Mouse (Mus musculus) intestine, embryonic 16.5 days (tissue): ENCODE measurements at regions not wholly inside any gene's neighbourhood (a gene's known extent, or its start where the extent isn't known, plus 50 kb on each side); places are given as distances from the start of the nearest gene placed in this dataset.

Source experiments
- ATAC-seq: fragments of 200-750 bp; cut with Nextera tagmentation; 2 replicates; pipeline ENCODE4 v1.8.0; 2017; ENCODE audit warnings: moderate TSS enrichment, moderate library complexity
- H3K27ac ChIP-seq: fragments of 300-500 bp; sonication (generic); 2 replicates; pipeline ENCODE4 v1.5.1; 2014; ENCODE audit warnings: mild to moderate bottlenecking, low read length
- H3K27me3 ChIP-seq: fragments of 300-500 bp; sonication (generic); replicated peaks from 2 replicates; pipeline ENCODE4 v1.6.1; 2014; ENCODE audit warnings: low read length, control low read depth, mixed read lengths; ENCODE audit not compliant: control insufficient read depth, insufficient read depth
- H3K36me3 ChIP-seq: fragments of 300-500 bp; sonication (generic); 2 replicates; pipeline ENCODE4 v1.6.1; 2014; ENCODE audit warnings: low read length, control low read depth; ENCODE audit not compliant: control insufficient read depth, insufficient read depth
- H3K4me1 ChIP-seq: fragments of 300-500 bp; sonication (generic); 2 replicates; pipeline ENCODE4 v1.6.1; 2014; ENCODE audit warnings: low read length, control low read depth, mixed read lengths; ENCODE audit not compliant: control insufficient read depth, insufficient read depth
- H3K4me2 ChIP-seq: fragments of 300-500 bp; sonication (generic); 2 replicates; pipeline ENCODE4 v1.6.1; 2014; ENCODE audit warnings: low read depth, low read length, control low read depth
- H3K4me3 ChIP-seq: fragments of 300-500 bp; sonication (generic); 2 replicates; pipeline ENCODE4 v1.5.1; 2014; ENCODE audit warnings: mild to moderate bottlenecking, low read length
- H3K9ac ChIP-seq: fragments of 300-500 bp; sonication (generic); 2 replicates; pipeline ENCODE4 v1.6.1; 2014; ENCODE audit warnings: low read depth, low read length
- H3K9me3 ChIP-seq: fragments of 300-500 bp; sonication (generic); 2 replicates; pipeline ENCODE4 v1.6.1; 2016; ENCODE audit warnings: low read length, control low read depth; ENCODE audit not compliant: control insufficient read depth
- WGBS: fragments of 180-500 bp; shearing (Covaris S2); extraction: QIAGEN DNeasy Blood & Tissue Kit; methylation state at CpG from one replicate; pipeline ENCODE4 v1.1.7; 2014; 5-methylcytosine and 5-hydroxymethylcytosine counted together

- Histone ChIP-seq H3K27ac (no peak overlapping the region), H3K27me3 (no peaks in the 10 kb centered on the region), H3K9ac (no peak overlapping the region), H3K9me3 (no peaks in the 10 kb centered on the region), H3K4me3 (no peak overlapping the region), H3K4me2 (no peak overlapping the region), H3K4me1 (no peaks in the 10 kb centered on the region), H3K36me3 (no peaks in the 10 kb centered on the region)
- no peak for ATAC-seq
- WGBS: 81% methylated on average over 8 of the region's 8 CpGs
These were observed 138.1 kb upstream of the Stmnd1 start for GRCm38 (mm10) chr13:46135411-46135810.

- ATAC-seq: no peak
- Histone ChIP-seq H3K36me3 (no peaks in the 10 kb centered on the region), H3K4me3 (no peak overlapping the region), H3K4me2 (no peak overlapping the region), H3K9me3 (no peaks in the 10 kb centered on the region), H3K27ac (no peak overlapping the region), H3K27me3 (no peaks in the 10 kb centered on the region), H3K4me1 (no peaks in the 10 kb centered on the region), H3K9ac (no peak overlapping the region)
- 88% methylated on average over 9 of the region's 9 CpGs for WGBS
These were observed 144.2 kb upstream of the Stmnd1 start for GRCm38 (mm10) chr13:46129236-46129855.

DNA sequence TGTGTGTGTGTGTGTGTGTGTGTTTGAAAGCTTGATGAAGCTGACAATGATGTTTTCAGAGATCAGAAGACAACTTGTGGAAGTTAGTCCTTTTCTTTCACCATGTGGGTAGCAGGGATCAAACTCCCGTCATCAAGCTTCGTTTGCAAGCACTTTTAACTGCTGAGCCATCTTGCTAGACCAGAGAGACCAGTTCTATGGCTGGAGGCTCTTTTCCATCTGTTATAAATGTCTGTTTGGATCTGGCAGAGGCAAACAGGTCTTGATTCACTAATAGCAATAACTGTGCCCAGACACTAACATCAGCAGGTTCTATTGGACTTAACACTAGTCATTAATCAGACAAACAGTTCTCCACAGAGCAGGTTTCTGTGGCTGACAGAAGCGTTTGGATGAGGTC, 150.1 kb upstream of the Stmnd1 start:
- H3K9ac ChIP-seq: no peak overlapping the region
- H3K36me3 ChIP-seq: no peaks in the 10 kb centered on the region
- H3K27me3 ChIP-seq: no peaks in the 10 kb centered on the region
- no peak overlapping the region for H3K27ac ChIP-seq
- H3K4me1 ChIP-seq: no peaks in the 10 kb centered on the region
- H3K4me3 ChIP-seq: no peak overlapping the region
- no peaks in the 10 kb centered on the region for H3K9me3 ChIP-seq
- no peak for ATAC-seq
- H3K4me2 ChIP-seq: no peak overlapping the region
- 47% methylated on average over 3 of the region's 3 CpGs for WGBS

DNA sequence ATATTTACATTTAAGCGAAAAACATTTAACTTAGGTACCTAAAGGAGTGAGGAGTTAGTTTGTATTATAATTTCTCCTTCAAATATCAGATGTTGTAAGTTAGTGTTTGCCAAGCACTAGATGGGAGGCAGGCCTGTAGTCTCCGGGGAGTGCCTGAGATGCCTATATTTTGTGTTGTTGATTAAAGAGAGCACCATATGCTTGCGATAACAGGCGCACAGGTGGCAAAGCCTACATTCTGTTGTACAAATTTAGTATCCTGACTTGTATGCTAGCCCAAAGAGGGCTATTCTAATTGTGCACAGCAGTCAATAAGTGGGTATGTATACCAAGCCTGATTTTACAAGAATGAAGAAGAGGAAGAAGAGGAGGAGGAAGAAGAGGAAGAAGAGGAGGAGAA, 151.8 kb upstream of the Atxn1 start:
- H3K4me2 ChIP-seq: no peak overlapping the region
- no peaks in the 10 kb centered on the region for H3K36me3 ChIP-seq
- no peak overlapping the region for H3K4me3 ChIP-seq
- no peak overlapping the region for H3K27ac ChIP-seq
- no peaks in the 10 kb centered on the region for H3K9me3 ChIP-seq
- H3K27me3 ChIP-seq: no peaks in the 10 kb centered on the region
- WGBS: 83% methylated on average over 4 of the region's 4 CpGs
- H3K9ac ChIP-seq: no peak overlapping the region
- H3K4me1 ChIP-seq: no peaks in the 10 kb centered on the region
- ATAC-seq: no peak

- no peak for ATAC-seq
- H3K4me3 ChIP-seq: no peak overlapping the region
- H3K9ac ChIP-seq: no peak overlapping the region
- no peaks in the 10 kb centered on the region for H3K36me3 ChIP-seq
- H3K27me3 ChIP-seq: no peaks in the 10 kb centered on the region
- no peaks in the 10 kb centered on the region for H3K4me1 ChIP-seq
- no peak overlapping the region for H3K27ac ChIP-seq
- H3K9me3 ChIP-seq: no peaks in the 10 kb centered on the region
- H3K4me2 ChIP-seq: no peak overlapping the region
- WGBS: 61% methylated on average over 6 of the region's 6 CpGs
These were observed 140.2 kb upstream of the Atxn1 start for GRCm38 (mm10) chr13:46104971-46105370.

DNA sequence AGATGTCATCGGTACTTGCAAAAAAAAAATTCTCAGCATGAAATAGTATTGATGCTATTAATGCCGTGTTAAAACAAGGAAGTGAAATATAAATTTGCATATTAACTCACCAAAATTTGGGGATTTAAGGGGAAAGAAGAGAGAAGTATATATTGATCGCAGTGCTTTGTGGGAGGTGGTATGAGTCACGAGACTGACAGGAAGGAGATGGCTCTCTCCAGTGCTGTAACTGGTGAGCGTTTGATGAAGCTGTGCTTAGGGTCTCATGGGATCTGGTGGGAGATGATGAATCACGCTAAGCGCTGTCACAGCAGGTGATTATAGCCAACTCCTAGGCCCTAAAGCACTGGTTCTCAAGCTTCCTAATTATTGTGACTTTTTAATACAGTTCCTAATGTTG, 133.8 kb upstream of the Atxn1 start:
- Histone ChIP-seq H3K4me2 (no peak overlapping the region), H3K4me3 (no peak overlapping the region), H3K36me3 (no peaks in the 10 kb centered on the region), H3K27me3 (no peaks in the 10 kb centered on the region), H3K9me3 (no peaks in the 10 kb centered on the region), H3K27ac (no peak overlapping the region), H3K4me1 (no peaks in the 10 kb centered on the region), H3K9ac (no peak overlapping the region)
- ATAC-seq: no peak
- WGBS: 81% methylated on average over 7 of the region's 7 CpGs

- Histone ChIP-seq H3K9me3 (no peaks in the 10 kb centered on the region), H3K4me3 (no peak overlapping the region), H3K27ac (no peak overlapping the region), H3K4me2 (no peak overlapping the region), H3K36me3 (no peaks in the 10 kb centered on the region), H3K4me1 (no peaks in the 10 kb centered on the region), H3K9ac (no peak overlapping the region), H3K27me3 (no peaks in the 10 kb centered on the region)
- 89% methylated on average over 7 of the region's 7 CpGs for WGBS
- no peak for ATAC-seq
These were observed 133.3 kb upstream of the Atxn1 start for GRCm38 (mm10) chr13:46098131-46098530.

DNA sequence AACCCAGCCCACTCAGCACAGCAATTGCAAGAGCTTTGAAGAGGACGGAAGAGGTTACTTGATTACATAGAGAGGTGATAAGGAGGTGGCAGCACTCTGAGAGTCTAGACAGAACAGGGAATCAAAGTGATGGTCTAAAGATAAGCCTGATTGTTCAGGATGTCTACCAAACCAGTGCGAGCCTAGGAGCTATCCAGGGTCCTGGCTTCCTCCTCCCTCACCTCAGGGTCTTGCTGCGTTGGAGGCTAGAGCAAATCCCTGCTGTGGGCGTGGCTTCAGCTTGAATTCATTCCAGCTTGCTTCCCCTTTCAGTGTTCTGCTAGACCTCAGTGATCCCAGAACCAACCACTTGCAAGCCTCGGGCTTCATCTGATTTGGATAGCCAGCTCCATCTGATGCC, 132.2 kb upstream of the Atxn1 start:
- H3K4me3 ChIP-seq: no peak overlapping the region
- WGBS: 2% methylated on average over 5 of the region's 5 CpGs
- no peaks in the 10 kb centered on the region for H3K4me1 ChIP-seq
- no peak overlapping the region for H3K9ac ChIP-seq
- H3K27ac ChIP-seq: no peak overlapping the region
- no peaks in the 10 kb centered on the region for H3K27me3 ChIP-seq
- no peaks in the 10 kb centered on the region for H3K36me3 ChIP-seq
- ATAC-seq: 0 out of 2 replicates have a peak, but pooled peaks have one; percentile 31
- no peaks in the 10 kb centered on the region for H3K9me3 ChIP-seq
- no peak overlapping the region for H3K4me2 ChIP-seq

DNA sequence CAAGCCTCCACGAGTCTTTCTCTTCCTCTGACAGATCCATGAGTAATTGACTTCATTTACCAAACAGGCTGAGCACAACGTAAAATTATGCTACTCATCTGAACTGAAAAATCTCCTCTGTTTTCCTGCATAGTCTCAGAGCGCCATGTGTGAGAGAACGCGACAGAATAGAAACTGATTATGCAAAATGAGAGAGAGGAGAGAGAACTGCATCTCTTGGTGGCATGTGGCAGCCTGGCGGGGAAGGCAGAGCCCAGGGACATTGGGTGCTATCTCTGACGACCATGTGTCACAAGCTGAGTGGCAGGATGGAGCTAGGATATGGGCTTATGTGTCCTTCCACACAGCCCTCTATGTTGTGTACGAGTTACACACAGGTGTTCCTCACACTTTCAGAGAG, 131.6 kb upstream of the Atxn1 start:
- H3K27ac ChIP-seq: no peak overlapping the region
- no peak overlapping the region for H3K4me3 ChIP-seq
- no peaks in the 10 kb centered on the region for H3K36me3 ChIP-seq
- WGBS: 57% methylated on average over 8 of the region's 8 CpGs
- no peak overlapping the region for H3K4me2 ChIP-seq
- no peaks in the 10 kb centered on the region for H3K9me3 ChIP-seq
- H3K9ac ChIP-seq: no peak overlapping the region
- no peaks in the 10 kb centered on the region for H3K27me3 ChIP-seq
- ATAC-seq: no peak
- H3K4me1 ChIP-seq: no peaks in the 10 kb centered on the region

GRCm38 (mm10) chr13:46092787-46093186, 128.0 kb upstream of the Atxn1 start:
- no peaks in the 10 kb centered on the region for H3K4me1 ChIP-seq
- no peaks in the 10 kb centered on the region for H3K36me3 ChIP-seq
- no peak overlapping the region for H3K9ac ChIP-seq
- no peak overlapping the region for H3K4me2 ChIP-seq
- no peak overlapping the region for H3K27ac ChIP-seq
- H3K27me3 ChIP-seq: no peaks in the 10 kb centered on the region
- 82% methylated on average over 3 of the region's 3 CpGs for WGBS
- no peak for ATAC-seq
- no peaks in the 10 kb centered on the region for H3K9me3 ChIP-seq
- H3K4me3 ChIP-seq: no peak overlapping the region
